Mouse (Mus musculus) gastrocnemius, postnatal 25 days (tissue): ENCODE results near the gene Nos1ap. TPM values are rescaled to one million over a fixed set of nuclear protein-coding genes. Genes with fewer than 3 reads are reported as not detected.

Source experiments
- DNase-seq: peaks from one replicate; pipeline ENCODE4 v3.0.0; 2022
- total RNA-seq, 2 experiments: library from RNA; stranded (reverse); gene quantifications; 1 replicate in 1 of 2; 2 replicates in 1 of 2; pipeline ENCODE4 v1.2.3; 2021

Gene Nos1ap
- total RNA-seq, 2 experiments from 2014 or later, result 1.4 to 1.7 TPM

DNA sequence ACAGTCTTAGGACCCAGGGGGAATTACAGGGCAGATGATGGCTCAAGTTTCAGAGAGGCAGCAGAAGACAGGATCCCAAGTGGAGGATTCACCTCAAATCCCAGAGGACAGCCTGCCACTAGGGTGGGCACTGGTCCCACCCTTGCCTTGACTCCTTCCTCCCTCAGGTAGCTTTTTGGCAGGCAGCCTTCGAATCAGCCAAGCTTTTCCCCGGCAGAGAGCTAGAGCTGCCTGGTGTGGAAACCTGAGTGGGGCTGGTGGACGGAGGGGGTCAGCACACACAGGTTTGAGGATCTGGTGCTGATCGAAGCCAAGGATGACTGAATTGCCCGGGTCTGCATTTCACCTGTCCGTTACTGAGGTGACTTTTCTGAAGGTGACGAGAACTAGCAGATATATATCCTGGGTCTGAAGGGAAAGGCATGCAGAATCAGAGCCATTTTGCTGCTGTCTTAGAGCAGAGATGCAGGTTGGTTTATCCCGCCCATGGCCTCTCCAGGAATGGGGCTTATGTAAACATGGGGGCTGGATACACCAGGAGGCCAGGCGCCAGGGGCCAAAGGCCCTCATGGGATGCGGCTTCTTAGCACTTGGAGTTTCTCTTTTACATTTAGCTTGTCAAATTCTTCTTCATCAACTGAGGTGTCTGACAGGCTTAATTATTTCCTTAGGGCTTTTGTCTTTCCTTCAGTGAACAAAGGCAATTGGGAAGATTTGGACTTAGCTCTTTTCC is 229.3 kb downstream of the Nos1ap start:
- no peak for DNase-seq

DNA sequence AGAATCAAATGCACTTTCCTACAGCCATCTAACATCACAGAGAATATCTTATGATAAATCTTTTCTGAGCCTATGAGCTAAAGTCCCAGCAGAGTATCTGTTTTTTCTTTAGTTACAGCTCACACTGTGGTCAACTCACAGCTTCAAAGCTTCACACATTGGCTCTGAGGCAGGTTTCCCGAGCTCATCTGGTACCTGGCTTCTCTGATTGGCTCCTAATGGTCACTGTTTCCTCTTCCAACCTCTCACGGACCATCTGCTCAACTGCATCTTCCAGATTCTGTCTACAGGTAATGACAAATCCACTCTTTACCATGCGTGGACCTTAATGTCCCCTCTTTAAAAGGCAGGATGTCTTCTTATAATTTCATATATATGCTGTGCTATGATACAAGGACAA is 236.3 kb downstream of the Nos1ap start:
- DNase-seq, result no peak

DNA sequence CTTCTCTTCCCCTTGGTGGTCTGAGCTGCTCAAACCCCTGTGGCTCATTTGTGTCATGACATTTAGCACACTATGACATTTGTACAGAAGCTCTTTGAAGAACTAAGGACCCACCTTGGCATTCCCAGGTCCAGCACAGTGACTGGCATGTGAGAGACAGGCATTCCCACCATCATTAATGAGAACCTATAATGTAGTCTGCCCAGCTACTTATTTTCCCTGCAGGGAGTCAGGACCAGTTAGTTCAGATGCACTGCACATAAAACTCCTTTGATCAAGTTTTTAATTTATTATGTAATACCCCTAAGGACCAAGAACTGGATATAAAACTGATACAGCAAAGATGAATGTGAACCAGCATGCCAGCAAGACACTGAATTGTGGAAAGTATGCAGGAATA is 238.6 kb downstream of the Nos1ap start:
- no peak for DNase-seq

DNA sequence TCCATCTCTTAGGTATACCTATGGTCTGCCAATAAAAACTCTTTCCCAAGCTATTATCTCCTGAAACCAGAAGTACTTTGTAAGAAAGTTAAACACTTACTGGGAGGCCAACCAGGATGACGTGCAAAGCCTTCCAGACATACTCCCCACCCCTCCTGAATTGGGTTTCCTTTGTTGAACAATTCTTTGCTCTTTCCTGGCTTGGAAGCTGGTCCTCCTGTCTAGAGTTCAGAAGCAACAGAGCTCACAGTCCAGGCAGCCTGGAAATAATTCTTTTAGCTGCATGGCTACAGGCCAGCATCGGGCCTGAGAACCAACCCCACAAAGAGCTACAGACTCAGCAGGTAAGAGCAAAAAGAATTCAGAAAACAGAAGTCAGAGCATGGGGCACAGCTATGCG is 243.4 kb downstream of the Nos1ap start:
- DNase-seq, result no peak

DNA sequence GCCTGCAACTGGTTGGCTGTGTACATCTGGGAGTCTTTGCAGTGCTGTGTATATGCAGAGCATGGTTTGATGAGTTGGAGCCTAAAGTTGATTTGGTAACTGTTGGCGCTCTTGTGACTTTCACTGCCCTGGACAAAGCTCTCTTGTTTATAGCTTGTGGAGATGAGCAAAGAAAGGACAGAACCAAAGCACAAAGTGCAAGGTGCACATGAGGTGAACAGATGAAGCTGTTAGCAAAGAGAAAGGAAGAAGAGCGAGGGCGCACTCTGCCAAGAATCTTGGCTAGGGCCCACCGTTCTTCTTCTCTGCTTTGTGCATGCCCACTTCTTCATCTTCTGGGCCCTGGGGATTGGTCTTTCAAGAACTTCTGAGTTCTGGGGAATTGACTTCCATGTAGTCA is 245.8 kb downstream of the Nos1ap start:
- DNase-seq, result no peak

DNA sequence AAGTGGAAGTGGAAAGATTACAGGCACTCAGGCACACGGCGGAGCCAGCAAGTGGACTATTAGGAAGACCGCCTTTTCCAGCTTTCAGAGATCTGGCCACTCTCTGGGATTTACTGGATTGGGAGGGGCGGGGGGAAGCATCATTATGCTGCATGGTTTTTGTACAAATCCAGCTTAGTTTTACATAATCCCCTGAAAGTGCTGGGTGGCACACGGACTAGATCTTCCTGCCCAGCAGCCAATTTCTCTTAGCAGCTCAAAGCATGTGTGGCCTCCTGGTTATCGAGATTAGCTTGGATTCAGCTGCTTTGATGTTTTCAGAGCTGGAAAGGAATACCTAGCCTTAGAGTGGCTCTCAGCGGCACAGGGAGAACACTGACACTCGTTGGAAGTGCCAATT is 246.6 kb downstream of the Nos1ap start:
- no peak for DNase-seq

DNA sequence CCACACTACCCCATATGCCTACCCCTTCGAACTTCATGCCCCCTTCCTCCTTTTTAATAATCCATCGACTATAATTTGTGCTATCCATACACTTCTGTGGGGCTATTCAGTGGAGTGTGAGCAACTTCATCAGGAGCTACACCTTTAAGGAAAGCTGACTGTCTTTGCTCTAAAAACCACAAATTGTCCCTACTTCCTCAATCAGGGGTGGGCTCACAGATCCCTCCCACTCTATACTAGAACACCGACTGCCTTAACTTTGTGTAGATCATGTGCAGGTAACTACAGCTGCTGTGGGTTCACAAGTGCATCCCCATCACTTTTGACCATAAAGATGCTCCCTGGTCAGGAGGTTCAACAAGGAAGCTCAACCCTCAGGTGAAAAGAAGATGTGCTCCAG is 249.7 kb downstream of the Nos1ap start:
- no peak for DNase-seq

DNA sequence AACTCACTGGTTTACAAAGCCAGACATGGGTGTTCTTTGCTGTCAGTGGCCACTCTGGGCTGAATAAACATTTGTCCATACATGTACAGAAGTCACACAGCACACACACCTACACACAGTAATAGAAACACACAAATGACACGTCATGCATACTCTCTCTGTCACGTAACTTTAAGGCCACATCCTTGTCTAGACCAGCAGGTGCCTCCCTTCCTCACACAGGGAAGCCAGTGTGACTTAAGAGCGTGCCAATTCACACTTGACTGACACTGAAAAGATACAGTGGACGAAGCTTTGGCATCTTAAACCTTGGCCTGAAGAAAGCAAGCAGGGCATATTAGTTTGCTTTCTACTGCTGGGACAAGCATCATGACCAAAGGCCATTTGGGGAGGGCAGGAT is 256.9 kb downstream of the Nos1ap start:
- DNase-seq, result no peak

DNA sequence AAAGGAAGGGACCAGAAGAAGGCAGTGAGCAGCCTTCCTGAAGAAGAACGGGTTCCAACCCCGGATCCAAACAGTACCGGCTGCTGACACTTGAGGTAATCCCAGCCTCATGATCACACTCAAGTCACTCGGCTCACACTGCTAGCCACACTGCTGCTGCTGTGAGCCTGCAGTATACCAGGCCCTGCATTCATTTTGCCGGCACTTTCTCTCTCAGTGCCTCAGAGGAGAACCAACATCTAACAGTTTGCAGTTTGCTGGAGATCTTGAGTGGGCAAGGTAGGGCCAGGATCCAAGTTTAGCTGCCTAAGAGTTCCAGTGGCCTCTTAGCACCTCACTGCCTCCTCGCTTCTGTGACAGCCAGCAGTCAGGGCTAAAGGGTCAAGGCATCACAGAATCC is 257.7 kb downstream of the Nos1ap start:
- no peak for DNase-seq

DNA sequence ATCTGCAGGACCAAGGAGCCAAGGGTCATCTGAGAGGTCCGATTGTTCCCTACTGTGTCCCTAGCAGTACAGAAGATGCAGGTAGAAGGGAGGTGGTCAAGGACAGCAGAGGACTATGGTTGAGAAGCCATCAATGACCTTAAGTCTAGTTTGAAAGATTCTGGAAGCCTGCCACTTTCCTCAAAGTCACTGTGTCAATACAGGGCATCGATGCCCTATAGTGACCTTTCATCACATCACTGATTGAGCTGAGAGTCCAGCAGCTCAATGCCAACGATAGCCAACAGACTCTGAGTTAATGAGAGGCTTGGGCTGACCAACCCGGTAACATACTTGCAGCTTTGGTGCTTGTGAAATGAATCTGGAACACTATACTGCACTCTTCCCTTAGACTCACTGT is 264.4 kb downstream of the Nos1ap start:
- no peak for DNase-seq

DNA sequence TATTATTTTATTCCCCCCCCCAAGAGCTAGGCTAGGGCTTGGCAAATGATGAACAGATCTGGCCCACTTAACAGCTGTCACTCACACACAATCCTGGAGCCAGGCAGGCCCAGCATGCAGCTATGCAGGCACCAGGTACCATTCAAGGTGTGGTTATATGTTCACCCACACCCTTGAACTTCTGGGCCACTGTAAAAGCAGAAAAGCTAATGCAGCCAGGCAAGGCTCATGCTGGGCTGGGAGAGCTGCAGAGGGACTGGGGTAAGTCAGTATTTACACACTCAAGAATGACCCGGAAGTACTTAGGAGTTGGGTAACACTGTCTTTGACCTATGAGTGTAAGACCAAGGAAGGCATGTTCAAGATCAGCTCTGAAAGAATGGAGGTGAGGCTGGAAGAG is 265.3 kb downstream of the Nos1ap start:
- no peak for DNase-seq

DNA sequence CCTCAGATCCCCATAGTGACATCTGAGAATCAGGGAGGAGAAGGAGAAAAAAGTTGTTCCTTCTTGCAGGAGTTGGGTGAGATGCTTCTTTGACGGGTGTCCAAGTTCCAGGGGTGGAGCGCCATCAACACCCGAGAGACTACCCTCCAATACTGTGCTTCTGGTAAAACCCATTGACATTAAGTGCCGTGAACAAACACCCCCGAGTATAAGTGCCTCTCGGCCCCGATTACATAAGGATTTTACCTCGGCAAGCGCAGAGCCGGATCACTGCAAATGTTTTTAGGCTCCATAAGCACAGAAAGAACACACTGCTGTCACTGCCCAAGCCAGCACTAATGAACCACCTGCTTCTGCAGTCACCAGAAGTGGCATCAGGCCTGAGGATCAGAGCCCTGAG is 266.7 kb downstream of the Nos1ap start:
- no peak for DNase-seq

DNA sequence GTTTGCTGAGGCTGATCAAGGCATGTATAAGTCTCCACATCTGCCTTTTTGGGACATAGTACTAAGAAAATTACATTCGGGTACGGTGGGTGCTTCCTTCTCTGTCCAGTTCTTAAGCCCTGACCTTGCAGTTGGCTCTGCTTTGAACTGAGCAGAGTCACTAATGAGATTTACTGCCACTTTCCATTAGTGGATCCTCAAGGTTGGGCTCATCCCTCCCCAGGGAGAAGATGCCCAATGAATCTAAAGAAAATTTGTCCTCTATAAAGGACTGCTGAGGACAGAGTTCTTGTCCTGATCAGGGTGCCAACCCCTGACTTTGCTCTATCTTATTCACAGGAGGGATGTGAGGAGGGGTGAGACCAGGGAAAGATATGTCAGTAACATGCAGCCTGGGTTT is 267.6 kb downstream of the Nos1ap start:
- DNase-seq, result no peak

DNA sequence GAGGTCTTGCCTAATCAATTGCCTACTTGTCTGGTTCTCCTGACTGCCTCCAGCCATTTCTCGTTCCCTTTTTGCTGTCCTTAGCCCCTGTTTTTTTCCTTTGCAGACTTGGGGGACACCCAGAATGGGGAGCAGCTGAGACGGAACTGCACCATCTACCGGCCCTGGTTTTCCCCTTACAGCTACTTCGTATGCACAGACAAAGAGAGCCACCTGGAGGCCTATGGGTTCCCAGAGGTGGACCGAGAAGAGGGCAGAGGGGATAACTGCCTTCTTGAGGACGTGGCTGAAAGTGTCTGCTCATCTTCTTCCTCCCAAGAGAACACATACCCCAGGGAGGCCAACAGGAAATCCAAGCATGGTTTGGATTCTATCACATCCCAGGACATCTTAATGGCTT is 278.2 kb downstream of the Nos1ap start:
- DNase-seq, result no peak

DNA sequence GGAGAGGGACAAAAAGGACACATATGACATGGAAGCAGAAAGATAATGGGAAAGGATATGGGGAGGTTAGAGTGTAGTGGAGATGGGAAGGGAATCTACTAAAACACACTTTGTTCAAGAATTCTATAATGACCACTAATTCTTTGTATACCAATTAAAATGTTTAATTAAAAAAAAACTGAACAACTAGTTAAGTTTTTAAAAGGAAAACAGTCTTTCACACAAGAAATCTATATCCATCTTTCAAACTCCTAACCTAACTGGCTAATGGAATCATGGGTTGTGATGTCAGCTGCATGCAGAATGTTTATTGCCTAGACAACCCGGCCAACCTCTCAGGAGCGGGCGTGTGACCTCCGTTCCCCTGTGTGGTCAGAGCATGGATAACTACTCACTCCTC is 281.2 kb downstream of the Nos1ap start, which contains the start of gene Spata46:
Spata46 (plus strand) TSS at position 301 of the 400 bp plus-strand sequence.
- no peak for DNase-seq

DNA sequence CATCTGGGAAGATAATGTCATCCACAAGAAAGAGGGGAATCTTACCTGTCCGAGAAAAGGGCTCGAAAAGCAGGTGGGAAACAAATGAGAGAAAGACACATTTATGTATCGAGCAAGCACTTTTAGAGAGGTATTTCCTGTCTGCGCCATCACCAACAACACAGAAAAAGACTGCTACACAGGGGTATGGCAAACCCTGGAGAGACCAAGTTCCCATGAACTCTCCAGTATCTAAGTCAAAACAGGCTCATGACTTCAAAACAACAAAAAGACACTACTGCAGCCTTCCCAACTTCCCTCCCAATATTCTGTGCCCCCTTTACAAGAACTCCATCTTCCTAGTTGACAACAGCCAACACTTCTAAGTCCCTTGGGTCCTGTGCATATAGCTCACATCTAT is 283.4 kb downstream of the Nos1ap start, which contains the start of gene Gm7694:
Gm7694 (minus strand) TSS at position 101 of the 400 bp plus-strand sequence.
- no peak for DNase-seq

DNA sequence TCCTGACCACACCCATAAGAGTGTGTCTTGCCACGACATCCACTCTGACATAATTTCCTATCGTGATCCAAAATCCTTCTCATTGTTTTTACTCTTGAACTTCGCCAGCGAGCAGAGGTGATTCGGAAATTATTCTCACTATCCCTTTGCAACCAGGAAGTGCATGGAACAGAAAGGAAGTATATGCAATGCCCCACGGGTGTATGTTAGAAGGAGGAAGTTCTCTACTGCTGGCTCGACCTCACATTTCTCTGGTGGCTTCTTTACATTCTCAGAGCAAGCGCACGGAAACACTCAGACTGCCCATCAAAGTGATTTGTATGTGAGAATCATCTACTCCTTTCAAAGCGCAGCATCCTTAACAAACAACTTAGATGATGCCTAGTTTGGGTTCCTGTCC is 284.7 kb downstream of the Nos1ap start:
- DNase-seq, result no peak

DNA sequence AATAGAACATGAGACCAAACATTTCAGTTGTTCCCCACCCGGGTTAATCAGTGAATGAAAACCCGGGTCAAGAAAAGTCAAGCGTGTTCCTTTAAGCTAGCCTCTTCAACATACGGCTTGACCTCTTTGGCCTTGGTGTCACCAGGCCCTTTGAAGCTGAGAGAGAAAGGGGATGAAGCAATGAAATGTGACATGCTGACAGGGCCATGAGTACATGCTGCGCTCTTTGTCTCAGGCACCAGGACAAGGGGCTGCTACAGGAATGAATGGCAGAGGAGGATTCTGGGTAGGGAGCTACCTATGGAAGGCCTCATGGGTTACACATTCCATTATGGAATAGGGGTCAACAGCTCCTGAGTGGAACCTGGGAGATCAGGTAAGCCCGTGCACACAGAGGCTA is 286.6 kb downstream of the Nos1ap start:
- no peak for DNase-seq

DNA sequence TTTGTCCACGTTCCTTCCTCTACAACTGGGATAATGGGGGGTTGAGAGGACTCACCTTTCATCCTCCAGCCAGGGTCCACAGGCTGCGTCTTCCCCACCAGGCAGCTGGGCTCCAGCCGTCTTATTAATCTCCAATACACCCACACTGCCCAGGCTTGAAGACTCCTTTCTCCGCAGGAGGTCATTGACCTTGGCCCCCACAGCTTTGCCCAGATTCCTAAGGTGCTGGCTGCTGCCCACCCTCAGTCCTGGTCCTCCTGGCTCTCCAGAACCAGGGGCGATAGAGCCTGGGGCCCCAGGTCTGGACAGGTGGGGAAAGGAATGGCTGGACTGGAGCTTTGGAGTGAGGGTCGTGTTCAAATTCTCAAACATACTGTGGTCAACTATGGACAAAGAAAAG is 287.2 kb downstream of the Nos1ap start:
- DNase-seq, result no peak

DNA sequence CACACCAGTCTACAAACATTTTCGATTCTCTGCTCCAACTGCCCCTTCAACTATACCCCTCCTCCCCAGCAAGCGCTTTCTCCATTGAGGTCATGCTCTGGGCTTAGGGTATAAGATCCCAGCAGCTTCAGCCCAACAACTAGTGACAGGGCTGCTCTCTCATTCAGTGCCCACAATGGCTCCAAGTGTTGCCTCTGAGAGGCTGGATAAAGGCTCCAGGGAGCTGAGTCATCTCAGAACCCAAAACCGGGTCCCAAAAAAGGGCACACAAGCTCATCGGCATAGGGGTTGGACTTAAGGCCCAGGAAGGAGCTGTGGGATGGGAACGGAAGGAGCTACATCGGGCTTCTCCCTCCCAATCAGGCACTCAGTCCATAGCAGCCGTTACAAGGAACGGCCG is 288.0 kb downstream of the Nos1ap start:
- no peak for DNase-seq

DNA sequence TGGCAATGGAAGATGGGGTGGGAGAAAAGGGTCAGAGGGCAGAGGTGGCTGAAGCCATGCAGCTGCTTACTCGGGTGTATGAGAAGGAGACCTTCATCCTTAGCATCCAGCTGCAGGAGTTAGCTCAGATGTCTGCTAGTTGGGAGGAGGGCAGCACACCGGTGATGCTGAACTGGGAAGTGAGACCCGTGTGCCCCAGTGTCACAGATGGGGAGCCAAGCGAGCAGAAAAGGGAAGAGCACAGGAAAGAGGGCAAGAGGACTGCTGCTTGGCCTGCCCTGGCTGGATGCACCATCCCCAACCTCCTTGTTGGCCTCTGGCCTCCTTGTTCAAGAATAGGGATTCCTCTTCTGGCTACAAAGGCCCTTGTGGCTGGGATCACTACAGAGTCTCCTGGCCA is 290.2 kb downstream of the Nos1ap start:
- no peak for DNase-seq

DNA sequence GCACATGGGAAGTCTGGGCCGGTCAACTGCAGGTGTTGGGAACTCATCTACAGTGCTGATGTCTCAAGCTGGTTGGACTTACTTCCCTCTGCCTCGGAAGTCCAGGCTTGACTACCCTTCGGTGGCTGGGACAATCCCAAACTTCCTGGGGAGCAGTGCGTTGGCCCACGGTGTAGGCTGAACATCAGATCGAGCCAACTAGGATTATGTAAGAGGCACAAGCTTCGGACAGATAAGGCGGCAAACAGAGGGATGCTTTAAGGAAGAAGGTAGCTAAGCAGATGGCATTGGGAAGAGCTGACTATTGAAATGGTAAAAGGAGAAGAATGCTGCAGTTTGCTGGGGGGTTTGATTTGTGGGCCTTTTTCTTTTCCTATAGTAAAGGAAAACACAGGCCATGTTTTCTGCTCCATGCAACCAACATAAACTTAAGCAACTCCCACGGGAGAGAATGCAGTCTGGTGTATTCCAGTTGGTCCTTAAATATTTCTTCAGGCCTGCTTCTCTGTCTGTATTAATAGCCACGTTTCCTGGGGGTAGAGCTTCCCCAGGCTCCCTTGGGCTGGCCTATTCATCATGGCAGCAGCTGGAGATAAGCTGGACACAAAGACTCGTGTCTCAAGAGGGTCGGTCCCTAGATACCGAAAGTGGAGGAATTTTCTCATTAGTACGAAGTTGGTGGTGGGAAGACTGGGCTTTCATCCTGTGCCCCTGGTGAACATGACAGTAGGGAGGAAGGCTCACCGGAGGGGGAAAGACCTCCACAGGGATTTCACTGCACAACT is 294.7 kb downstream of the Nos1ap start:
- no peak for DNase-seq

DNA sequence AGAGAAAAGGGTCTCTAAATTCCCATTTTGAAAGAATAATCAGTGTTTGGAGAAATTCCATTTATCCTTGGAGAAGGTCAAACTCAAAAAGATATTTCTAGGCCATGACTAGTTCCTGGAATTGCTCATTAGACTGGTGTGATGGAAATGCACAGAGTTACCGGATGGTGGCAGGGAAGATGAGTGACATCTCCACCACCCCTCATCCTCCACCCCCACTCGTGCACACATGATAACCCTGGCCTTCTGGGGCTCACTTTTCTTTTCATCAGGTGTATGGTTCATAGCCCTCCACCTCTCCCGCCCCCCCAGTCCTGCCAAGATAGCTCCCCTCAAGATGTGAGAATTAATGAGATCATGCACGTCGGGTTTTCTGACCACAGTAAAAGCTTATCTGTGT is 296.4 kb downstream of the Nos1ap start:
- DNase-seq, result no peak
